Mouse (Mus musculus): ENCODE measurements around the gene Gm4744.
"Not testable (repeated sequence)": the region's sequence is repeated elsewhere in the genome, so short reads cannot be mapped to it uniquely, and the experiment has no call there.

Gm4744 gene

GRCm38 (mm10) chr6:40951770-40952169 lies at the start of gene Gm4744:
Gene Gm4744 (minus strand): TSS chr6:40951870.
- DNase-seq, result no peak

GRCm38 (mm10) chr6:40999379-40999778 lies 47.7 kb upstream of the Gm4744 start, which contains the start of gene Gm2663:
Gene Gm2663 (minus strand): TSS chr6:40999479.
- DNase-seq, result not testable (repeated sequence)

GRCm38 (mm10) chr6:40964454-40964853 lies 12.8 kb upstream of the Gm4744 start, which contains the start of gene 1810009J06Rik:
Gene 1810009J06Rik (plus strand): TSS chr6:40964754.
- not testable (repeated sequence) for DNase-seq

- no peak for DNase-seq
These were observed 2.0 kb upstream of the Gm4744 start for GRCm38 (mm10) chr6:40953716-40954115.

GRCm38 (mm10) chr6:40940457-40940856 lies 11.2 kb downstream of the Gm4744 start, which contains the start of gene 1700074P13Rik:
Gene 1700074P13Rik (minus strand): TSS chr6:40940557.
- DNase-seq, result no peak

- no peak for DNase-seq
These were observed 31.7 kb downstream of the Gm4744 start for GRCm38 (mm10) chr6:40919954-40920353.

- DNase-seq, result no peak
These were observed 51.4 kb downstream of the Gm4744 start, which contains the start of gene Prss58 for GRCm38 (mm10) chr6:40900287-40900686. Gene Prss58 (minus strand): TSS chr6:40900387.
